Mouse (Mus musculus): ENCODE measurements around the gene Pmepa1. TPM values are rescaled to one million over a fixed set of nuclear protein-coding genes. Genes with fewer than 3 reads are reported as not detected.

The Pmepa1 gene
- polyA plus RNA-seq, 1 experiment: 13.1 TPM

GRCm38 (mm10) chr2:173232065-173232765, 44.1 kb downstream of the Pmepa1 start:
- no peak for DNase-seq (ENCODE audit: low read depth in 1 of 2, low spot score in 2 of 2)
- H3K4me3 ChIP-seq (ENCODE audit: extremely low read depth, insufficient read depth, insufficient read length): no peak overlapping the region
- H3K27ac ChIP-seq (ENCODE audit: insufficient read depth, low read length): no peak overlapping the region
- no peaks in the 10 kb centered on the region for H3K27me3 ChIP-seq (ENCODE audit: control insufficient read depth, insufficient read depth, low read length)
- TF ChIP-seq CTCF (IDR thresholded peaks at IDR 0.05; ENCODE audit: extremely low read depth, insufficient read depth, insufficient read length, insufficient replicate concordance) (no peak), POLR2A (IDR thresholded peaks at IDR 0.05; ENCODE audit: low read depth, low read length) (no peak)
- H3K4me1 ChIP-seq (ENCODE audit: control insufficient read depth, insufficient read depth, insufficient read length): peaks cover 3% of the 10 kb centered on the region; the same call in 1 of the 2 replicates
- 82% methylated on average over 22 of the region's 22 CpGs for WGBS
- no peaks in the 10 kb centered on the region for H3K36me3 ChIP-seq (ENCODE audit: control insufficient read depth, insufficient read depth, low read length)

DNA sequence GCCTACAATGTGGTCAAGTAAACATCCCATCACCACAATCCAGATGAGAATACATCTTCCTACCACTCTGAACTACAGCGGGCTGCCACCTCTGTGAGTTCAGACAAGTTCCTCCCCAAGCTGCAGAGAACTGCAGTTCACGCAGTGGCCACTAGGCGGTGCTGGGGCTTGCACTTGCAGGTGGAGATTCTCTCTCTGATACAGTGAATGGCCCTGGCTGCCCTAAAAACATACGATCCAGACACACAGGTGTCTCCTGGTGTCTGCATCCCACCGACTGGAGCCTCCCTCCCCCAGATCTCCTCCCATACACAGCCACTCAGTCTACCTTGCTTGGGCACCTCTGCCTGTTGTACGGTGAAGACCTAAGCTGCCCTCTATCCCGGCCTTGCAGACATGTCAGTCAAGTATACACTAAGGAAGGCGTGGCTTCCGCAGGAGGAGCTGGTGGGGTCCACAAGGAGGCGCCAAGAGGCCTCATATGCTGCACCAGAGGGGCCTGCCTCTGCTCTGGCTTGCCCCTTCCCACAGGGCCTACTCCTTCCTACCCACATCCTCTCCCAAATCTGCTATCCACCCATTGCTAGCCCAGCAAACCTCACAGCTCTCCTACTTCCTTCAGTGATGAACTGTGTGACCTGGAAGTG, 46.6 kb downstream of the Pmepa1 start:
- peak; percentile 78 to 91 for DNase-seq (ENCODE audit: low read depth in 1 of 2, low spot score in 2 of 2)
- 2% methylated on average over 10 of the region's 10 CpGs for WGBS
- Histone ChIP-seq H3K27me3 (ENCODE audit: control insufficient read depth, insufficient read depth, low read length) (no peaks in the 10 kb centered on the region), H3K4me1 (ENCODE audit: control insufficient read depth, insufficient read depth, insufficient read length) (no peaks in the 10 kb centered on the region), H3K27ac (ENCODE audit: insufficient read depth, low read length) (0 out of 2 replicates have a peak overlapping the region, but pooled peaks have one; percentile 6), H3K36me3 (ENCODE audit: control insufficient read depth, insufficient read depth, low read length) (no peaks in the 10 kb centered on the region), H3K4me3 (ENCODE audit: extremely low read depth, insufficient read depth, insufficient read length) (peak overlapping the region; percentile 31; the same call in 1 of the 2 replicates)
- TF ChIP-seq POLR2A (IDR thresholded peaks at IDR 0.05; ENCODE audit: low read depth, low read length): no peak
- TF ChIP-seq CTCF (IDR thresholded peaks at IDR 0.05; ENCODE audit: extremely low read depth, insufficient read depth, insufficient read length, insufficient replicate concordance): peak; percentile 98

DNA sequence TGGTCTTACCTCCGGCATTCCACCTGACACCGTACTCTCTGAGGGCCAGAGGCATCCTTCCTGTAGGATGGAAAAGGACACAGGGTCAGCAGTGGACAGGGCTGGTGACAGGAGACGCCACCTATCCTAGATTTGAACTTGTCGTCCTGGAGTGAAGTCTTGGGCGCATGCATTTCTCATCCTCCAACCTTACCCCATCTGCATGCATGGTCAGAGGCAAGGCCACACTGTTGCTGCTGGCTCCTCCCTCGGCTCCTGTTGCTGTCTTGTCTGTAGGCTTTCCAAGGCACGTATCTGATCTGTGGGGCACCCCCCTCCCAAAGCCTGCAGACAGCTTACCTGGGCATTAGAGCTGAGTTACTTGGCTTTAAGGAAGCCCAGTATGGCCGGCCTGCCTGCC, 47.8 kb downstream of the Pmepa1 start:
- WGBS: 94% methylated on average over 8 of the region's 8 CpGs
- no peak for DNase-seq (ENCODE audit: low read depth in 1 of 2, low spot score in 2 of 2)
- TF ChIP-seq POLR2A (IDR thresholded peaks at IDR 0.05; ENCODE audit: low read depth, low read length) (no peak), CTCF (IDR thresholded peaks at IDR 0.05; ENCODE audit: extremely low read depth, insufficient read depth, insufficient read length, insufficient replicate concordance) (no peak)

GRCm38 (mm10) chr2:173226792-173227191, 49.5 kb downstream of the Pmepa1 start:
- no peak for TF ChIP-seq CTCF (IDR thresholded peaks at IDR 0.05; ENCODE audit: extremely low read depth, insufficient read depth, insufficient read length, insufficient replicate concordance)
- TF ChIP-seq POLR2A (IDR thresholded peaks at IDR 0.05; ENCODE audit: low read depth, low read length): no peak
- WGBS: 86% methylated on average over 8 of the region's 8 CpGs
- H3K27me3 ChIP-seq (ENCODE audit: control insufficient read depth, insufficient read depth, low read length): no peaks in the 10 kb centered on the region
- no peak overlapping the region for H3K27ac ChIP-seq (ENCODE audit: insufficient read depth, low read length)
- H3K36me3 ChIP-seq (ENCODE audit: control insufficient read depth, insufficient read depth, low read length): no peaks in the 10 kb centered on the region
- DNase-seq (ENCODE audit: low read depth in 1 of 2, low spot score in 2 of 2): no peak
- H3K4me1 ChIP-seq (ENCODE audit: control insufficient read depth, insufficient read depth, insufficient read length): peaks cover 10% of the 10 kb centered on the region; the same call in 1 of the 2 replicates
- no peak overlapping the region for H3K4me3 ChIP-seq (ENCODE audit: extremely low read depth, insufficient read depth, insufficient read length)

More for the DNA sequence above, 47.8 kb downstream of the Pmepa1 start:
- H3K36me3 ChIP-seq (ENCODE audit: control insufficient read depth, insufficient read depth, low read length): no peaks in the 10 kb centered on the region
- H3K27ac ChIP-seq (ENCODE audit: insufficient read depth, low read length): no peak overlapping the region
- H3K4me3 ChIP-seq (ENCODE audit: extremely low read depth, insufficient read depth, insufficient read length): no peak overlapping the region
- H3K27me3 ChIP-seq (ENCODE audit: control insufficient read depth, insufficient read depth, low read length): no peaks in the 10 kb centered on the region
- peaks cover 4% of the 10 kb centered on the region; the same call in 1 of the 2 replicates for H3K4me1 ChIP-seq (ENCODE audit: control insufficient read depth, insufficient read depth, insufficient read length)

- H3K36me3 ChIP-seq (ENCODE audit: control insufficient read depth, insufficient read depth, low read length): no peaks in the 10 kb centered on the region
- no peak for DNase-seq (ENCODE audit: low read depth in 1 of 2, low spot score in 2 of 2)
- H3K4me3 ChIP-seq (ENCODE audit: extremely low read depth, insufficient read depth, insufficient read length): no peak overlapping the region
- 89% methylated on average over 7 of the region's 7 CpGs for WGBS
- TF ChIP-seq CTCF (IDR thresholded peaks at IDR 0.05; ENCODE audit: extremely low read depth, insufficient read depth, insufficient read length, insufficient replicate concordance) (no peak), POLR2A (IDR thresholded peaks at IDR 0.05; ENCODE audit: low read depth, low read length) (no peak)
- no peak overlapping the region for H3K27ac ChIP-seq (ENCODE audit: insufficient read depth, low read length)
- H3K4me1 ChIP-seq (ENCODE audit: control insufficient read depth, insufficient read depth, insufficient read length): peaks cover 10% of the 10 kb centered on the region; the same call in 1 of the 2 replicates
- no peaks in the 10 kb centered on the region for H3K27me3 ChIP-seq (ENCODE audit: control insufficient read depth, insufficient read depth, low read length)
Observed at GRCm38 (mm10) chr2:173225906-173226305, 50.4 kb downstream of the Pmepa1 start.

GRCm38 (mm10) chr2:173224832-173225231, 51.5 kb downstream of the Pmepa1 start:
- no peak overlapping the region for H3K4me3 ChIP-seq (ENCODE audit: extremely low read depth, insufficient read depth, insufficient read length)
- no peaks in the 10 kb centered on the region for H3K36me3 ChIP-seq (ENCODE audit: control insufficient read depth, insufficient read depth, low read length)
- TF ChIP-seq POLR2A (IDR thresholded peaks at IDR 0.05; ENCODE audit: low read depth, low read length) (no peak), CTCF (IDR thresholded peaks at IDR 0.05; ENCODE audit: extremely low read depth, insufficient read depth, insufficient read length, insufficient replicate concordance) (no peak)
- WGBS: 75% methylated on average over 7 of the region's 7 CpGs
- peaks cover 10% of the 10 kb centered on the region; the same call in 1 of the 2 replicates for H3K4me1 ChIP-seq (ENCODE audit: control insufficient read depth, insufficient read depth, insufficient read length)
- H3K27me3 ChIP-seq (ENCODE audit: control insufficient read depth, insufficient read depth, low read length): no peaks in the 10 kb centered on the region
- H3K27ac ChIP-seq (ENCODE audit: insufficient read depth, low read length): no peak overlapping the region
- DNase-seq (ENCODE audit: low read depth in 1 of 2, low spot score in 2 of 2): no peak
